Mouse (Mus musculus) kidney, embryonic 15.5 days (tissue): ENCODE measurements around the gene Ccdc47. TPM values are rescaled to one million over a fixed set of nuclear protein-coding genes. Genes with fewer than 3 reads are reported as not detected.

Experiments
- ATAC-seq: fragments of 200-750 bp; cut with Nextera tagmentation; replicated peaks from 2 replicates; pipeline ENCODE4 v1.8.0; 2017; ENCODE audit warnings: moderate TSS enrichment; ENCODE audit not compliant: low FRiP score
- H3K27ac ChIP-seq: fragments of 300-500 bp; sonication (generic); 2 replicates; pipeline ENCODE4 v1.5.1; 2015; ENCODE audit warnings: mild to moderate bottlenecking, inconsistent platforms
- H3K27me3 ChIP-seq: fragments of 300-500 bp; sonication (generic); 2 replicates; pipeline ENCODE4 v1.6.1; 2015; ENCODE audit warnings: inconsistent platforms
- H3K36me3 ChIP-seq: fragments of 300-500 bp; sonication (generic); 2 replicates; pipeline ENCODE4 v1.6.1; 2015; ENCODE audit warnings: inconsistent platforms
- H3K4me1 ChIP-seq: fragments of 300-500 bp; sonication (generic); 2 replicates; pipeline ENCODE4 v1.6.1; 2015; ENCODE audit warnings: inconsistent platforms
- H3K4me2 ChIP-seq: fragments of 300-500 bp; sonication (generic); 2 replicates; pipeline ENCODE4 v1.6.1; 2015; ENCODE audit warnings: moderate library complexity, mild to moderate bottlenecking, inconsistent platforms
- H3K4me3 ChIP-seq: fragments of 300-500 bp; sonication (generic); replicated peaks from 2 replicates; pipeline ENCODE4 v1.5.1; 2015; ENCODE audit warnings: mild to moderate bottlenecking, inconsistent platforms
- H3K9ac ChIP-seq: fragments of 300-500 bp; sonication (generic); 2 replicates; pipeline ENCODE4 v1.6.1; 2015; ENCODE audit warnings: mild to moderate bottlenecking, inconsistent platforms
- H3K9me3 ChIP-seq: fragments of 300-500 bp; sonication (generic); replicated peaks from 2 replicates; pipeline ENCODE4 v1.6.1; 2016; ENCODE audit warnings: inconsistent platforms
- WGBS: fragments of 180-500 bp; shearing (Covaris S2); methylation state at CpG from one replicate; pipeline ENCODE4 v1.1.7; 2015; ENCODE audit warnings: mixed read lengths; 5-methylcytosine and 5-hydroxymethylcytosine counted together
- polyA plus RNA-seq: library from polyadenylated mRNA; unstranded; fragments of >200 nt; fragmentation: Nextera tagmentation; extraction: Ambion mirVana; gene quantifications from 2 replicates; pipeline ENCODE4 v1.2.1, GENCODE M21; 2015

Gene Ccdc47
- polyA plus RNA-seq, 1 experiment from 2014 or later: 85.4 TPM

DNA sequence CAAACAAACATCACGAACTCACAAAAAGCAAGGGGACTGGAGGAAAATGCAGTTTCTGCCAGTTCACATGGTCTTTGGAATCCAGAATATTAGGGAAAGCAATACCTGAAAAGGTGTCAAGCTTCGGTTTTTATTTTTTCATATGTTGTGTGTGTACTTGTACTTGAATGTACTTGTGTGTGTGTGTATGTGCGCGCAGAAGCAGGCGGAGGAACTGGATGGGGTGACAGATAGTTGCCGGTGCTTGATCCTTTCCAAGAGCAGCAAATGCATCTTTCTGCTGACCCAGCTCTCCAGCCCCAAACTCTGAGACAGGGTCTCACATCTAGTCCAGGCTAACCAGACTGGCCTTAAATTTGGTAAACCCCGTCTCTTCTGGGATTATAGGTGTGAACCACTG, 21.3 kb downstream of the Ccdc47 start:
- H3K9me3 ChIP-seq: no peaks in the 10 kb centered on the region
- peaks cover 14% of the 10 kb centered on the region for H3K4me1 ChIP-seq
- WGBS: 89% methylated on average over 7 of the region's 7 CpGs
- H3K4me2 ChIP-seq: no peak overlapping the region
- H3K27ac ChIP-seq: no peak overlapping the region
- H3K9ac ChIP-seq: no peak overlapping the region
- no peak overlapping the region for H3K4me3 ChIP-seq
- no peaks in the 10 kb centered on the region for H3K27me3 ChIP-seq
- peaks cover 34% of the 10 kb centered on the region for H3K36me3 ChIP-seq
- ATAC-seq: no peak

DNA sequence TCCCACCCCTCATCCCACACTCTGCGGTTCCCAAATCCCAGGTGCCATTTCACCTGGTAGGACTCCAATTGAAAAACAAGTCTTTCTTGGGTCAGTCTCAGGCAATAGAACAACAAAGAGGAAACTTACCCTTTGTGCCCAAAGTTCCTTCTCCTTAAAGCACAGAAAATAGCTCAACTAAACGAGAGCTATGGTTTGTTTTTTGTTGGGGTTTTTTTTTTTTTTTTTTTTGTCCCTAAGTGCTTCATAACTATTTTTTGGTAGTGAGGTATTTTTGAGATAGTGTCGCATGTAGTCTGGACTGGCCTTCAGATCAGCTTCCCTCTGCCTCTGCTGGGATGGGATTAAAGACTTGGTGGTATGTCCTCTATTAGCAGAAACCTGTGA, 22.0 kb downstream of the Ccdc47 start:
- peak overlapping the region; percentile 75 for H3K4me2 ChIP-seq
- peak overlapping the region; percentile 84 for H3K27ac ChIP-seq
- 27% methylated on average over 3 of the region's 3 CpGs for WGBS
- no peaks in the 10 kb centered on the region for H3K27me3 ChIP-seq
- no peaks in the 10 kb centered on the region for H3K9me3 ChIP-seq
- H3K36me3 ChIP-seq: peaks cover 29% of the 10 kb centered on the region
- H3K4me3 ChIP-seq: peak overlapping the region; percentile 57
- H3K9ac ChIP-seq: peak overlapping the region; percentile 54
- peaks cover 14% of the 10 kb centered on the region for H3K4me1 ChIP-seq
- ATAC-seq: no peak

DNA sequence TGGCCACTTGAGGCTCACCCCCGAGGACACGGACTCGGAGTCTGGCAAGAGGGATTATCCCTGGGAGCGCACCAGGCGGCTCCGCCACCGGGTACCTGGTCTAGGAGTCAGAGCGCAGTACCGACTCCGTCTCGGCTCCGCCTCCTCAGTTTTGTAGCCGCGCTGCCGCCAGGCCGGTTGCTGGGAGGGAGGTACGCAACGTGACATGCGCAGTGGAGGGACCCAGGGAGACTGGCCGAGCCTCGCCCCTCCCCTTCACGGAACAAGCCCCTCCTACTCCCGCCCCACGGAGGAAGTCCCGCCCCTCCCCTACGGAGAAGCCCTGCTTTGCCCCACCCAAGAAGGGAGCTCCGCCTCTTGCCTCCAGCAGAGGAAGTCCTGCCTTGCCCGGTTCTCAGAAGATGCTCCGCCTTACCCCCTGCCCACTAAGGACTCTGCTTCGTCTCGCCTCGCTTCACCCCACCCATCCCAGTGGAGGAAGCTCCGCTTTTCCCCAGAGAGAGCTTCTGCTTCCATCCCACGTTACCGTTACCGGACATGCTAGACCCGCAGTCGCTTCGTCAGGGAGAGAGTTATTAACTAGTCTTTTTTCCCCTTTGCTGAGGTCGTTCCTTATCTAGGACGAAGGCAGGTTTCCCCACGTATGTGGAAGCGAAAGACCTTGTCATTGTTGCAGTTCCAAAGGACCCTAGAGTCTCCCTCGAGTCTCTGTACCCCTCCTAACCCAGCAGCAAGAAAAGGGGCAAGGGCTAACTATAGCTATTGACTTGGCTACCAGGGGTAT, 22.6 kb downstream of the Ccdc47 start:
- H3K9ac ChIP-seq: peak overlapping the region; percentile 57
- H3K27me3 ChIP-seq: no peaks in the 10 kb centered on the region
- H3K27ac ChIP-seq: peak overlapping the region; percentile 91
- H3K36me3 ChIP-seq: peaks cover 24% of the 10 kb centered on the region
- peak overlapping the region; percentile 75 for H3K4me2 ChIP-seq
- H3K9me3 ChIP-seq: no peaks in the 10 kb centered on the region
- H3K4me3 ChIP-seq: peak overlapping the region; percentile 57
- WGBS: under 1% methylated on average over 42 of the region's 44 CpGs
- H3K4me1 ChIP-seq: peaks cover 14% of the 10 kb centered on the region
- peak; percentile 97 for ATAC-seq

DNA sequence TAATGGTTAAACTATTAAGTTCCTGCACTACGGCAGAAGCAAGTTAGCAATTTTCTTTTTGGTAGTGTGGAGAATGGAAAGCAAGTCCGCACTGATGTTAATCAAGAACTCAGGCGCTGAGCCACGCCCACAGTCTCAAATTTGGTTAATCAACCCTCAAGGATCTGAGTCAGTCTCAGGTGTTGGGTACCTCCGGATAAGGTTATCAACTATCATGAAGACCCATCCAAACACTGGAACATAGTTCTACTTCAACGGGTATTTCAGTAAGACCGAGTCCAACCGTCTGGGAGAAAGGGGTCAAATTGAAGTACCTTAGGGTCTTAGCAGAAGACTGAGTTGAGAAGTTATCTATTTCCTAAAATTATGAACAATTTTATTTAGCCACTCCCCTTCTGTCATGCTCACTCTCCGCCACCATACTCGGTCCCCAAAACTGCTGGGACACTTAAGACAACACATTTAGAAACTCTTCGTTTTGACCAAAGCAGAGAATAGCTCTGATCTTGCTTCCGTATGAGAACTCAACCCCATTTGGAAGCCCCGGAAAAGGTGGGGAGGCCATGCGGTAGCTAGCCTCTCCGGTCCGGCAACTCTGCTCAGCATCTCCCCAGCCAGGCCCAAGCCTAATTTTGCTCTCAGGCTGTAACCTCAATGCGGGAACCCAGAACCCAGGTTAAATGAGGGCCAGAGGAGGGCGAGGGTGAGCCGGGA, 23.3 kb downstream of the Ccdc47 start:
- Histone ChIP-seq H3K4me2 (peak overlapping the region; percentile 75), H3K9ac (peak overlapping the region; percentile 57), H3K27ac (peak overlapping the region; percentile 91), H3K4me1 (peaks cover 14% of the 10 kb centered on the region), H3K36me3 (peaks cover 16% of the 10 kb centered on the region), H3K27me3 (no peaks in the 10 kb centered on the region), H3K9me3 (no peaks in the 10 kb centered on the region), H3K4me3 (peak overlapping the region; percentile 57)
- ATAC-seq: peak; percentile 71
- 9% methylated on average over 19 of the region's 19 CpGs for WGBS

DNA sequence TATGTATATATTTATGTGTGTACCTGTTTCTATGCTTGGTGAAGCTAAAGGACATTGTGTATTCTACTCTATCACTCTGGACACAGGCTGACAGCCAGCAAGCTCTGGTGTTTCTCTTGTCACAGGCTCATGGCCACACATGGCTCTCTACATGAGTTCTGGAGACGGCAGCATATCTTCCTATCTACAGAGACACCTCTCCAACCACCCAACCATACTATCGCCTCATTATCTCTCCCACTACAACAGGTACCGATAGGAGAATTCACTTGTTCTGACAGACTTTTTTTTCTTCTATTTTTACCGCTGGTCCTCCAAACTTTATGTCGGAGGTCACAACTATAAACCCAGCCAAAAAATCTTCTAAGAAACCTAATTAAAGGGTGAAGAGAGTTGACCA, 23.9 kb downstream of the Ccdc47 start:
- Histone ChIP-seq H3K9ac (peak overlapping the region; percentile 57; the same call in 1 of the 2 replicates), H3K4me1 (peaks cover 14% of the 10 kb centered on the region), H3K4me2 (peak overlapping the region; percentile 75), H3K9me3 (no peaks in the 10 kb centered on the region), H3K27me3 (no peaks in the 10 kb centered on the region), H3K36me3 (peaks cover 10% of the 10 kb centered on the region), H3K27ac (0 out of 2 replicates have a peak overlapping the region, but pooled peaks have one; percentile 91), H3K4me3 (peak overlapping the region; percentile 57)
- WGBS: 70% methylated on average over 5 of the region's 5 CpGs
- ATAC-seq: no peak

DNA sequence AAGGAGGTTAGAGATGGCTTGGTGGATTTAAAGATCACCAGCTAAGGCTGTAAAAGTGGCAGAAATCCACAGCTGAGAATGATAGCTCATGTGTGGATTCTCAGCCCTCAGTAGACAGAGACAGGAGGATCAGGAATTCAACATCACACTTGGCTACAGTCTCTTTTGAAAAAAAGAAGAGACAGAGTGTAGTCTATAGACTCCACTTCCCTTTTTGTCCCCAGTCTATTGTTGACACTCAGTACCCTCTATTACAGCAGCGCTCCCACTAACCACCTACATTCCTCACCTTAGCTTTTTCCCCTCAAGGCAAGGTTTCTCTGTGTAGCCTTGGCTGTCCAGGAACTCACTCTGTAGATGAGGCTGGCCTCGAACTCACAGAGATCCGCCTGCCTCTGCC, 24.4 kb downstream of the Ccdc47 start:
- no peak overlapping the region for H3K27ac ChIP-seq
- no peak overlapping the region for H3K4me2 ChIP-seq
- no peak overlapping the region for H3K4me3 ChIP-seq
- no peak overlapping the region for H3K9ac ChIP-seq
- no peak for ATAC-seq
- 90% methylated on average over 3 of the region's 3 CpGs for WGBS
- H3K9me3 ChIP-seq: no peaks in the 10 kb centered on the region
- H3K27me3 ChIP-seq: no peaks in the 10 kb centered on the region
- H3K36me3 ChIP-seq: peaks cover 6% of the 10 kb centered on the region
- H3K4me1 ChIP-seq: peaks cover 14% of the 10 kb centered on the region

DNA sequence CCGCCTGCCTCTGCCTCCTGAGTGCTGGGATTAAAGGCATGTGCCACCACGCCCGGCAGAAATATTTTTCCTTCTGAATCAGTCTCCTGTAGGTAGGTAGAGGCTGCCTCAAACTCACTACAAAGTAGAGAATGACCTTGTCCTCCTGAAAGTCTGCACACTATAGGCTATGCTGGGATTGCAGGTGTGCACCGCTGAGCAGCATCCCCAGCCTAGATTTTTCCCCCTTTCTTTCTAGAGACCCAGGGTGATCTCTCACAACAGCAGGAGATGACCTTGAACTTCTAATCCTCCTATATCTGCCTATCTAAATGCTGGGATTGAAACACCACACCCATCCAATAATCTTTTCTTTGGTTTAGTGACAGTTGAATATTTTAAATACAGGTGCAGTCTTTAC, 28.8 kb downstream of the Ccdc47 start:
- Histone ChIP-seq H3K9ac (no peak overlapping the region), H3K4me2 (no peak overlapping the region), H3K4me1 (peaks cover 4% of the 10 kb centered on the region; the same call in 1 of the 2 replicates), H3K36me3 (peaks cover 29% of the 10 kb centered on the region), H3K27me3 (no peaks in the 10 kb centered on the region), H3K27ac (no peak overlapping the region), H3K4me3 (no peak overlapping the region), H3K9me3 (no peaks in the 10 kb centered on the region)
- 92% methylated on average over 4 of the region's 4 CpGs for WGBS
- no peak for ATAC-seq

DNA sequence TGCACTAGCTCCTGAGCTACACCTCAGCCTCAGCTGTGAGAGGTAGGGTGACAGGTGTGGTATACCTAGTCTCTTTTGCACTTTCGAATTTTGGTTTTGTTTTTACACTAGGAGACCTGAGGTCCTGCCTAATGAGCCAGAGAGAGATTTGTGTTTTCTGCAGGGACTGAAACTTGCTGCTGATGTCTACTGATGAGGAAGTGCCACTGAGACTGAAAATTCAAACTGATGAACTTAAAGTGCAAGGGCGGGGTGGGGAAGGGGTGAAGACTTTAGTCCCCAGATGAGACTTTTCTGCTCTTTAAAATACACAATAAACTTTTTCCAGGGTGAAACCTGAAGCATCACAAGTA, 35.7 kb downstream of the Ccdc47 start:
- ATAC-seq: no peak

DNA sequence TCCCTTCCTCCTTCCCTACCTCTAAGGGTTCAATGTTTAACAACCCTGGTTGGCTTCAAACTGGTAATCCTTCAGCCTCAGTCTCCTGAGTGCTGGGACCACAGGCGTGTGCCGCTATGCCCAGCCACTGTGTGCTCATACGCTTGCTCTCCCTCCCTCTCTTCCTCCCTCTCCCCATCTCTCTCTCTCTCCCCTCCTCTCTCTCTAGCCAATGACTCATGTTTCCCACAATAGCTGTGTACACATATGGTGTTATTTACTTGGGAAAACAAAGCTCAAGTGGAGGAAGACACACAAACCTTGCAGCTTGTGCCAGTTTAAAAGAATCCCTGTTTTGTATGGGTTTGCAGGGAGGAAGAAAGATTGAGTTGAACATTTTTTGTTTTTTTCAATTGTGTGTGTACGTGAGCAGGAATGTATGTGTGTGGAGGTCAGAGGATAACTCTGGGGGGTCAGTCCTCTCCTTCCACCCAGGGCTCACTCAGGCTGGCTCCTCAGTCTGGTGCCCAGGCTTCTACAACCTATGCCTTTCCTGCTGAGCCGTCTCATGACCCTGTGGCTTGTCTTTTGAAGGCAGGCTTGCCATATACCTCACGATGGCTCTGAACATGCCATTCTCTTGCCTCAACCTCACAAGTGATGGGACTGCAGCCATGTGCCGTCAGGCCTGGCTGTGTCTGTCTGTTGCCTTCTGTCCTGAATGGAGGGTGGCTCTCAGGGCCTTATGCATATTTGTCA, 36.3 kb downstream of the Ccdc47 start:
- Histone ChIP-seq H3K27ac (no peak overlapping the region), H3K36me3 (peaks cover 19% of the 10 kb centered on the region), H3K9me3 (no peaks in the 10 kb centered on the region), H3K4me1 (no peaks in the 10 kb centered on the region), H3K9ac (no peak overlapping the region), H3K27me3 (no peaks in the 10 kb centered on the region), H3K4me2 (no peak overlapping the region), H3K4me3 (no peak overlapping the region)
- ATAC-seq: no peak
- 78% methylated on average over 7 of the region's 7 CpGs for WGBS

More for the DNA sequence above, 35.7 kb downstream of the Ccdc47 start:
- H3K27me3 ChIP-seq: no peaks in the 10 kb centered on the region
- H3K36me3 ChIP-seq: peaks cover 25% of the 10 kb centered on the region
- H3K4me1 ChIP-seq: no peaks in the 10 kb centered on the region
- H3K9ac ChIP-seq: no peak overlapping the region
- H3K9me3 ChIP-seq: no peaks in the 10 kb centered on the region
- H3K4me3 ChIP-seq: no peak overlapping the region
- H3K27ac ChIP-seq: no peak overlapping the region
- 71% methylated on average over 2 of the region's 2 CpGs for WGBS
- no peak overlapping the region for H3K4me2 ChIP-seq

DNA sequence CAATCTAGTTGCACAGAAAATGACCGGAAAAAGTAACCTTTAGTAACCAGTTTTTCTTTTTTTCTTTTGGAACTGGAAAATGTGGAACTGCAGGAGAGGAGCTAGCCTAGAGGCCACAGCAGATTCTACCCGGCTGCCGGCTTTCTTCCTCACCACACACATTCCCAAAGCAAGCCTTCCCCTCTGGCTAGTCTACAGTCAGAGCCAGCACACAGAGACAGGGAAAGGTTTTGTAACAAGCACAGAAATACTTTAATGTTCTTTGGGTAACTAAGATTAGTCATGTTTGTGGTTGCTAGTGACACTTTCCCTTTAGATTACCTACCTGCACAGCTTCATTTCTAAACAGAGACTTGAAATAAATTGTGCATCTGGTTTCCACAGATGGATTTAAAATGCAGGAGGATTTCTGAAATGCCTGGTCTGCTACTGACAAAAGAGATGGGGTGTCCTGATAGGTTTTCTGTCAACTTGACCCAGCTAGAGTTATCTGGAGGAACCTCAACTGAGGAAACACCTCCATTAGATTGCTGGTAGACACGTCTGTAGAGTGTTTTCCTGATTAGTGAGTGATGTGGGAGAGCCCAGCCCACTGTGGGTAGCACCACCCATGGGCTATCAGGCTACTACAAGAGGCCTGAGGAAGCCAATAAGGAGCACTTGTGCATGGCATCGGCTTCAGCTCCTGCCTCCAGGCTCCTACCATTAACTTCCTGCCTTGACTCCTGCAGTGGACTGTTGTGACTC, 37.9 kb downstream of the Ccdc47 start:
- ATAC-seq: no peak

DNA sequence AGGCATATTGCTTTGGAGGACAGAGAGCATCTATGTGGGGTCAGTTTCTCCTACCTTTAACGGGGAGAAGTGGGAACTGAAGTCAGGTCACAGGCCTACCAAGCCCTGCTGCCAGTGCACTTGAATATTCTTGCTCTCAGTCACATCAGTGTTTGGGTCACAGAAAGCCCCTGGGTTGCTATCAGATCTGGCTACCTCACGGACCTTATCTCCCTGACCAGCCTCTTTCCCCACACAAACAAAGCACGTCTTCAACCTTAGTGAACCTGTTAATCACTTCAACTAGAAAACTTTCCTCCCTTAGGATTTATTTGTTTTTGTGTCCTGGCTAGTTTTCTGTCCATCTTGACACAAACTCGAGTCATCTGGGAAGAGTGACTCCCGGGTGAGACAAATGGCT, 39.8 kb downstream of the Ccdc47 start:
- WGBS: 76% methylated on average over 5 of the region's 5 CpGs
- H3K4me2 ChIP-seq: no peak overlapping the region
- peaks cover 10% of the 10 kb centered on the region; the same call in 1 of the 2 replicates for H3K36me3 ChIP-seq
- no peak overlapping the region for H3K9ac ChIP-seq
- H3K27me3 ChIP-seq: no peaks in the 10 kb centered on the region
- H3K9me3 ChIP-seq: no peaks in the 10 kb centered on the region
- no peaks in the 10 kb centered on the region for H3K4me1 ChIP-seq
- no peak overlapping the region for H3K27ac ChIP-seq
- no peak for ATAC-seq
- no peak overlapping the region for H3K4me3 ChIP-seq

More for the DNA sequence above, 37.9 kb downstream of the Ccdc47 start:
- Histone ChIP-seq H3K27ac (no peak overlapping the region), H3K4me2 (no peak overlapping the region), H3K27me3 (no peaks in the 10 kb centered on the region), H3K4me1 (no peaks in the 10 kb centered on the region), H3K9me3 (no peaks in the 10 kb centered on the region), H3K36me3 (peaks cover 11% of the 10 kb centered on the region), H3K9ac (no peak overlapping the region), H3K4me3 (no peak overlapping the region)
- WGBS: 76% methylated on average over 5 of the region's 5 CpGs
